Mouse (Mus musculus): ENCODE data around the gene Hsbp1.
"Not testable (repeated sequence)": the region's sequence is repeated elsewhere in the genome, so short reads cannot be mapped to it uniquely, and the experiment has no call there.

The Hsbp1 gene

GRCm38 (mm10) chr8:119344190-119344856, at the start of gene Hsbp1:
Gene Hsbp1 (plus strand): TSS chr8:119344488.
- peak; percentile 96 to 97 for DNase-seq

GRCm38 (mm10) chr8:119295477-119295876, 48.8 kb upstream of the Hsbp1 start:
- DNase-seq: no peak

- DNase-seq: peak; percentile 43 to 54
These were observed 46.5 kb upstream of the Hsbp1 start for GRCm38 (mm10) chr8:119297752-119298151.

GRCm38 (mm10) chr8:119300335-119300734, 44.0 kb upstream of the Hsbp1 start:
- no peak for DNase-seq

- DNase-seq: peak in 1 of 2 experiments; percentile 12
These were observed 40.1 kb upstream of the Hsbp1 start for GRCm38 (mm10) chr8:119304196-119304595.

GRCm38 (mm10) chr8:119311412-119311811, 32.9 kb upstream of the Hsbp1 start:
- DNase-seq: peak in 1 of 2 experiments; percentile 21

- no peak for DNase-seq
These were observed 21.1 kb upstream of the Hsbp1 start for GRCm38 (mm10) chr8:119323215-119323614.

GRCm38 (mm10) chr8:119339546-119339945, 4.7 kb upstream of the Hsbp1 start:
- no peak for DNase-seq

GRCm38 (mm10) chr8:119343606-119344005, 682 bp upstream of the Hsbp1 start:
- no peak for DNase-seq

- peak in 1 of 2 experiments; percentile 14 for DNase-seq
These were observed 868 bp downstream of the Hsbp1 start for GRCm38 (mm10) chr8:119345029-119345682.

- DNase-seq: no peak
These were observed 1.4 kb downstream of the Hsbp1 start for GRCm38 (mm10) chr8:119345683-119346075.

- no peak for DNase-seq
These were observed 7.4 kb downstream of the Hsbp1 start for GRCm38 (mm10) chr8:119351647-119352046.

- DNase-seq: peak; percentile 30 to 36
These were observed 8.8 kb downstream of the Hsbp1 start for GRCm38 (mm10) chr8:119352977-119353658.

GRCm38 (mm10) chr8:119353659-119354023, 9.4 kb downstream of the Hsbp1 start:
- DNase-seq: no peak

GRCm38 (mm10) chr8:119356631-119357030, 12.3 kb downstream of the Hsbp1 start:
- not testable (repeated sequence) for DNase-seq

GRCm38 (mm10) chr8:119358175-119358574, 13.9 kb downstream of the Hsbp1 start:
- DNase-seq: no peak

GRCm38 (mm10) chr8:119358836-119359235, 14.5 kb downstream of the Hsbp1 start:
- peak; percentile 13 to 33 for DNase-seq

- no peak for DNase-seq
These were observed 16.5 kb downstream of the Hsbp1 start for GRCm38 (mm10) chr8:119360686-119361295.

GRCm38 (mm10) chr8:119374716-119375115, 30.4 kb downstream of the Hsbp1 start:
- DNase-seq: not testable (repeated sequence)

GRCm38 (mm10) chr8:119378476-119378875, 34.2 kb downstream of the Hsbp1 start:
- no peak for DNase-seq

GRCm38 (mm10) chr8:119380619-119381018, 36.3 kb downstream of the Hsbp1 start:
- peak in 1 of 2 experiments; percentile 21 for DNase-seq

GRCm38 (mm10) chr8:119384478-119384877, 40.2 kb downstream of the Hsbp1 start:
- DNase-seq: peak; percentile 59 to 79

- DNase-seq: no peak
These were observed 41.6 kb downstream of the Hsbp1 start for GRCm38 (mm10) chr8:119385854-119386253.
